Mouse (Mus musculus): Measurements from ENCODE around the gene Adsl. TPM values are rescaled to one million over a fixed set of nuclear protein-coding genes. Genes with fewer than 3 reads are reported as not detected.

Adsl gene
- total and polyA plus RNA-seq, 3 experiments = 75.7 to 92.2 (median 79.2) TPM

DNA sequence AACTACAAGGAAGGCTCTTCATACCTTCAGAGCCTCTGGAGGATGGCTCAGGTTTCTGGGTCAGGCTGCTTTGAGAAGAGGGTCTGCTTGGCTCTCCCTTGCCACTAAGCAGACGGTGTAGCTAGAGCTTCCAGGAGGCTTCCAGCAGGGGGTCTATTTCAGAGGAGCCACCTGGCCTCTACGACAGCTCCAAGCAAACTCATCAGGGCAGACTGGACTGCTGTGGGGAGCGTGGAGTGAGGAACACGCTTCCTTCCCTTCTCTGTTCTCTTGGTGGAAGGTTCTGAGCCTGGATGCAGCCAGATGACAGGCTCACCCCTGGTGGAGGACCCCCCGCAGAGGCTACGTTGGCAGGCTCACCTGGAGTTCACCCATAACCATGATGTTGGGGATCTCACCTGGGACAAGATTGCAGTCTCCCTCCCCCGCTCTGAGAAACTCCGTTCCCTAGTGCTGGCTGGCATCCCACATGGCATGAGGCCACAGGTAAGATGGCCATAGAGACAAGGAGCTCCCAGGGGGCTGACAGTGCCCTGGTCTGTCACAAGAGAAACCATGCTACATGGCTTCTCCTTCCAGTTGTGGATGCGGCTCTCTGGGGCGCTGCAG lies 57.9 kb downstream of the Adsl start:
- intact Hi-C loops (cut with DNase I) = no loop called here
- Histone ChIP-seq H3K9ac (ENCODE audit: low read depth, low read length) (no peak overlapping the region), H3K27ac (no peak overlapping the region), H3K27me3 (ENCODE audit: control insufficient read depth, insufficient read depth, low read length) (no peaks in the 10 kb centered on the region), H3K36me3 (ENCODE audit: control insufficient read depth, insufficient read depth, low read length) (no peaks in the 10 kb centered on the region), H3K4me1 (ENCODE audit: control insufficient read depth, insufficient read depth, low read length) (no peaks in the 10 kb centered on the region), H3K4me3 (no peak overlapping the region), H3K79me2 (replicated peaks; ENCODE audit: control insufficient read depth, insufficient read depth, low read length) (no peaks in the 10 kb centered on the region)
- WGBS = 85% methylated on average over 10 of the region's 10 CpGs
- no peak for DNase-seq
- TF ChIP-seq CTCF (IDR thresholded peaks at IDR 0.05) (no peak), POLR2A (IDR thresholded peaks at IDR 0.05; ENCODE audit: insufficient read depth, low read depth, low read length) (no peak), EP300 (IDR thresholded peaks at IDR 0.05; ENCODE audit: insufficient read depth, low read depth, low read length) (no peak)

DNA sequence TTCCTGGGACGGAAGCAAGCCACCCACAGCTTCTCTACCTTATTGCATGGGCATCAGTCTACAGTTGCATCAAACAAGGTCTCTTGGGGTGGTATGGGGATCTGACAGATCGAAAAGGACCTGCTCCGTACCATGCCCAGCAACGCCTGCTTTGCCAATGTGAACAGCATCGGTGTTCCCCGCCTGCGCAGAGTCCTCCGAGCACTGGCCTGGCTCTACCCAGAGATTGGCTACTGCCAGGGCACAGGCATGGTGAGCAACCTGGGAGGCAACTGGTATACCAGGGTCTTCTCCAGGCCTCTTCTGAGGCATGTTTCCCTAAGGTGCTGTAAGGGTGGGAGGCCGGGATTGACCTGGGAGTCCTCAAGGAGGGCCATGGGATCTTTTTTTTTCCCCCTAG lies 59.0 kb downstream of the Adsl start:
- H3K79me2 ChIP-seq (replicated peaks; ENCODE audit: control insufficient read depth, insufficient read depth, low read length) = no peaks in the 10 kb centered on the region
- no peak overlapping the region for H3K9ac ChIP-seq (ENCODE audit: low read depth, low read length)
- DNase-seq = no peak
- no peaks in the 10 kb centered on the region for H3K27me3 ChIP-seq (ENCODE audit: control insufficient read depth, insufficient read depth, low read length)
- H3K4me3 ChIP-seq = no peak overlapping the region
- no peaks in the 10 kb centered on the region for H3K36me3 ChIP-seq (ENCODE audit: control insufficient read depth, insufficient read depth, low read length)
- TF ChIP-seq CTCF (IDR thresholded peaks at IDR 0.05) (no peak), POLR2A (IDR thresholded peaks at IDR 0.05; ENCODE audit: insufficient read depth, low read depth, low read length) (no peak), EP300 (IDR thresholded peaks at IDR 0.05; ENCODE audit: insufficient read depth, low read depth, low read length) (no peak)
- intact Hi-C loops (cut with DNase I) = no loop called here
- no peak overlapping the region for H3K27ac ChIP-seq
- 96% methylated on average over 9 of the region's 9 CpGs for WGBS
- H3K4me1 ChIP-seq (ENCODE audit: control insufficient read depth, insufficient read depth, low read length) = no peaks in the 10 kb centered on the region

DNA sequence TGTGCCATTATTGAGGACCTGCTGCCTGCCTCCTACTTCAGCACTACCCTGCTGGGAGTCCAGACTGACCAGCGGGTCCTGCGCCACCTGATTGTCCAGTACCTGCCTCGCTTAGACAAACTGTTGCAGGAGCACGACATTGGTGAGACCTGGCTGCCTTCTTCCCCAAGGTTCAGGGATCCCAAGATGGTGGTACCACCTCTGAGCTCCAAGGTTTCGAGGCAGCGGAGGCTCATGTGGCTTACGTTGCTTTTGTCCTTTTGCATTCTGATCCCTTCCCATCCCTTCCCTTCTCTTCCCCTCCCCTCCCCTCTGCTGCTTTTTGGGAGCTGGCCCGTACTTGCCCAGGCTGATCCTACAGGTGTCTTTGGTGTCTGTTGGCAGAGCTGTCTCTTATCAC lies 59.6 kb downstream of the Adsl start:
- Histone ChIP-seq H3K4me3 (no peak overlapping the region), H3K4me1 (ENCODE audit: control insufficient read depth, insufficient read depth, low read length) (no peaks in the 10 kb centered on the region), H3K79me2 (replicated peaks; ENCODE audit: control insufficient read depth, insufficient read depth, low read length) (no peaks in the 10 kb centered on the region), H3K27ac (no peak overlapping the region), H3K9ac (ENCODE audit: low read depth, low read length) (no peak overlapping the region), H3K36me3 (ENCODE audit: control insufficient read depth, insufficient read depth, low read length) (no peaks in the 10 kb centered on the region), H3K27me3 (ENCODE audit: control insufficient read depth, insufficient read depth, low read length) (no peaks in the 10 kb centered on the region)
- no peak for DNase-seq
- 94% methylated on average over 8 of the region's 8 CpGs for WGBS
- no peak for TF ChIP-seq CTCF (IDR thresholded peaks at IDR 0.05)
- no peak for TF ChIP-seq EP300 (IDR thresholded peaks at IDR 0.05; ENCODE audit: insufficient read depth, low read depth, low read length)
- TF ChIP-seq POLR2A (IDR thresholded peaks at IDR 0.05; ENCODE audit: insufficient read depth, low read depth, low read length) = no peak
- intact Hi-C loops (cut with DNase I) = no loop called here

GRCm38 (mm10) chr15:81008689-81009123 lies 60.4 kb downstream of the Adsl start:
- TF ChIP-seq EP300 (IDR thresholded peaks at IDR 0.05; ENCODE audit: insufficient read depth, low read depth, low read length) (no peak), CTCF (IDR thresholded peaks at IDR 0.05) (peak; percentile 47), POLR2A (IDR thresholded peaks at IDR 0.05; ENCODE audit: insufficient read depth, low read depth, low read length) (no peak)
- Histone ChIP-seq H3K27ac (no peak overlapping the region), H3K9ac (ENCODE audit: low read depth, low read length) (no peak overlapping the region), H3K4me1 (ENCODE audit: control insufficient read depth, insufficient read depth, low read length) (no peaks in the 10 kb centered on the region), H3K4me3 (no peak overlapping the region), H3K36me3 (ENCODE audit: control insufficient read depth, insufficient read depth, low read length) (no peaks in the 10 kb centered on the region), H3K79me2 (replicated peaks; ENCODE audit: control insufficient read depth, insufficient read depth, low read length) (no peaks in the 10 kb centered on the region), H3K27me3 (ENCODE audit: control insufficient read depth, insufficient read depth, low read length) (no peaks in the 10 kb centered on the region)
- DNase-seq = no peak
- intact Hi-C loops (cut with DNase I) = no loop called here
- whole genome bisulfite sequencing = 73% methylated on average over 10 of the region's 10 CpGs

GRCm38 (mm10) chr15:81010114-81010513 lies 61.8 kb downstream of the Adsl start:
- H3K9ac ChIP-seq (ENCODE audit: low read depth, low read length) = no peak overlapping the region
- no peak overlapping the region for H3K4me3 ChIP-seq
- H3K4me1 ChIP-seq (ENCODE audit: control insufficient read depth, insufficient read depth, low read length) = no peaks in the 10 kb centered on the region
- no peaks in the 10 kb centered on the region for H3K79me2 ChIP-seq (replicated peaks; ENCODE audit: control insufficient read depth, insufficient read depth, low read length)
- no peak overlapping the region for H3K27ac ChIP-seq
- no peak for TF ChIP-seq POLR2A (IDR thresholded peaks at IDR 0.05; ENCODE audit: insufficient read depth, low read depth, low read length)
- no peak for TF ChIP-seq EP300 (IDR thresholded peaks at IDR 0.05; ENCODE audit: insufficient read depth, low read depth, low read length)
- TF ChIP-seq CTCF (IDR thresholded peaks at IDR 0.05) = no peak
- no peak for DNase-seq
- H3K36me3 ChIP-seq (ENCODE audit: control insufficient read depth, insufficient read depth, low read length) = no peaks in the 10 kb centered on the region
- intact Hi-C loops (cut with DNase I) = no loop called here
- WGBS = 85% methylated on average over 7 of the region's 7 CpGs
- H3K27me3 ChIP-seq (ENCODE audit: control insufficient read depth, insufficient read depth, low read length) = no peaks in the 10 kb centered on the region

GRCm38 (mm10) chr15:81011523-81011922 lies 63.2 kb downstream of the Adsl start:
- no peaks in the 10 kb centered on the region for H3K79me2 ChIP-seq (replicated peaks; ENCODE audit: control insufficient read depth, insufficient read depth, low read length)
- TF ChIP-seq POLR2A (IDR thresholded peaks at IDR 0.05; ENCODE audit: insufficient read depth, low read depth, low read length) (no peak), EP300 (IDR thresholded peaks at IDR 0.05; ENCODE audit: insufficient read depth, low read depth, low read length) (no peak), CTCF (IDR thresholded peaks at IDR 0.05) (no peak)
- DNase-seq = no peak
- no peak overlapping the region for H3K9ac ChIP-seq (ENCODE audit: low read depth, low read length)
- H3K36me3 ChIP-seq (ENCODE audit: control insufficient read depth, insufficient read depth, low read length) = no peaks in the 10 kb centered on the region
- H3K27me3 ChIP-seq (ENCODE audit: control insufficient read depth, insufficient read depth, low read length) = no peaks in the 10 kb centered on the region
- WGBS = 81% methylated on average over 3 of the region's 3 CpGs
- H3K27ac ChIP-seq = no peak overlapping the region
- no peak overlapping the region for H3K4me3 ChIP-seq
- no peaks in the 10 kb centered on the region for H3K4me1 ChIP-seq (ENCODE audit: control insufficient read depth, insufficient read depth, low read length)
- intact Hi-C loops (cut with DNase I) = no loop called here
